Mouse (Mus musculus) left cerebral cortex, adult 8-10 months (tissue): ENCODE data around the gene Slc38a3. TPM values are rescaled to one million over a fixed set of nuclear protein-coding genes. Genes with fewer than 3 reads are reported as not detected.

ENCODE experiments used
- DNase-seq, 2 experiments: peaks; one replicate each; pipeline ENCODE4 v3.0.0; 2022; ENCODE audit warnings: low spot score in 2 of 2
- total RNA-seq, 4 experiments: library from RNA; stranded (reverse); gene quantifications; 2 replicates each; pipeline ENCODE4 v1.2.4; 2022

The Slc38a3 gene
- total RNA-seq: 10 to 100 TPM; 82.5 to 94.5 (median 86.9) TPM

DNA sequence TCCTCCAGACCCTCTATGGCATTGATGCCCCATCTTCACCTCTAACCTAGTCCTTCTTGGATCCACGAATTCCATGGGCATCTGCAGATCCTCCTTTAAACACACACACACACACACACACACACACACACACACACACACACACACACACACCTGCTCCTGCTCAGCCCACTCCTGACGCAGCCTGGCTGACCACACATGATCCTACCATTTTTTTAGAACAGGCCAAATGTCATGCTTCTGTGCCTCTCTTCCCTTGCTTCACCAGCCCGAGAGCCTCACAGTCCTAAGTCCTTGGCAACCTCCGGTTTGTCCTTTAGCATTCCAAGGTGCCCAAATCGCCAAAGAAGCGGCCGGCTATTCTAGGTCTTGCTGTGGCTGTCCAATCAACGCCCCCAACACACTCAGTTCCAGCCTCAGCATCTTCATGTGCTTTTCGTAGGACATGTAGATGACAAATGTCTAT is at the start of gene Slc38a3:
Gene Slc38a3 (minus strand): TSS at position 51 of the 466 bp plus-strand sequence.
- DNase-seq: no peak

DNA sequence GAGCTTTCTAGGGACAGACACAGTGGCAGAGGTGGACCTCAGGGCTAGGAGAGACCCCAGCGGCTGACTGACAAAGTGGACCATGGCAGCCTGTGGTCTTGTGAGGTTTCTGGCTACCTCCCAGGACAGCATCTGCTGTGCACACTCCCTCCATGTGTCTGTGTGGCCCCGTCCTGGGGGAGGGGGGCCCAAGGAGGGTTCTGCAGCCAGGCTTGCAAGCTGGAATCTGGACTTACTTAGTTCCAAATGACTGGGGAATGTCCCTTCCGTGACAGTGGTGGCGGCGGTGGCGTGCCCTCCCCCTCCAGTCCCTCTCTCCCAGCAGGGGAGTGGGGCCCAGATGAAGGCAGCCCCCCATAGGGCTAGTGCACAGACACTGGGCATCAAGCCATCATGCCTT is 47.6 kb upstream of the Slc38a3 start:
- no peak for DNase-seq

DNA sequence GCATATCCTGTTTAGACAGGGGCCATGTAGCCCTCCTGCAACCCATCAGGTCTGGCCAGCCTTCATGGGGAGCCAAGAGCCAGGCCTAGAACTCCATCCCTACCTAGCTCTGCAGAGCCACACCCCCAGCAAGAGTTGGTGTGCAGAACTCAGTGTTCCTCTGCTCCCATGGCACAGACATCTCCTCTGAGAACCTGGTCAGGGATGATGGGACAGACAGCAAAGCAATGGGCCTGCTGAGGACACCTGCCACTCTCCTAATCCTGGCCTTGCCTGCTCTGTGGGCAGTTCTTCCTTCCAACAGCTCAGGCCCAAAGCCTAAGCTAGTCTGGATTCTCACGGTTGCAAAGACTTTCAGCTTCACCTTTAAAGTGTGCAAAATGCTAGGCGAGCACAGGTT is 46.3 kb upstream of the Slc38a3 start:
- no peak for DNase-seq

DNA sequence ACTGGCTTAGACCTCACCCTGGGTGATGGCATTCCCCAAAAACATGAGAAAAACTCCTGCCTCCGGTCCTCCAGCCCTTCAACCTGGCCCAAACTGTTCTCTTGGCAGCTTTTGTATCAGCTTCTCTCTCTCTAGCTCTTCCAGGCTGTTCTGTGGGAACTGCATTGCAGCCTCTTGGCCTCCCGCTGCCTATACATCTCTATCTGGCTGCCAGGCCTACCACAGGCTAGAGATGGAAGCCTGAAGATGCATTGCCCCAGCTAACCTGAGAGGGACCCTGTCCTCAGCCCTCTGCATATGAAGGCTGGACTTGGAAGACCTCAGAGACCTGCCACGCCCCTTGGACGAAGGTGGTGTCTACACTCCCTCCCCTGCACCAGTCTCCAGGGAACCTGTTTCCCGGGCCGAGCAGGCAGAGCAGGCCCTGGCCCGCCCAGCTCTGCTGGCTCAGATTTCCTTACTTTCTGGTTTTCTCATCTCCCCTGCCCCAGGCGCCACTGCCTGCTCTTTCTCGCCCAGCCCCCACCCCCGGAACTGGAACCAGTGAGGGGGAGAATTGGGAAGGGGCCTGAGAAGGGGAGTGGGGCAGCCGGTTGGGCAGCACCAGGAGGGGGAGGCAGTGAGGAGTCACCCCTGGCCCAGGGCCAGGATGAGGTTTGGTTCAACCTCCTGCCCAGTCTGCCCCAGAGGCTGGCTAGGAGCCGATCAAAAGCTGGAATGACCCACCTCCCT is 45.1 kb upstream of the Slc38a3 start:
- no peak for DNase-seq

DNA sequence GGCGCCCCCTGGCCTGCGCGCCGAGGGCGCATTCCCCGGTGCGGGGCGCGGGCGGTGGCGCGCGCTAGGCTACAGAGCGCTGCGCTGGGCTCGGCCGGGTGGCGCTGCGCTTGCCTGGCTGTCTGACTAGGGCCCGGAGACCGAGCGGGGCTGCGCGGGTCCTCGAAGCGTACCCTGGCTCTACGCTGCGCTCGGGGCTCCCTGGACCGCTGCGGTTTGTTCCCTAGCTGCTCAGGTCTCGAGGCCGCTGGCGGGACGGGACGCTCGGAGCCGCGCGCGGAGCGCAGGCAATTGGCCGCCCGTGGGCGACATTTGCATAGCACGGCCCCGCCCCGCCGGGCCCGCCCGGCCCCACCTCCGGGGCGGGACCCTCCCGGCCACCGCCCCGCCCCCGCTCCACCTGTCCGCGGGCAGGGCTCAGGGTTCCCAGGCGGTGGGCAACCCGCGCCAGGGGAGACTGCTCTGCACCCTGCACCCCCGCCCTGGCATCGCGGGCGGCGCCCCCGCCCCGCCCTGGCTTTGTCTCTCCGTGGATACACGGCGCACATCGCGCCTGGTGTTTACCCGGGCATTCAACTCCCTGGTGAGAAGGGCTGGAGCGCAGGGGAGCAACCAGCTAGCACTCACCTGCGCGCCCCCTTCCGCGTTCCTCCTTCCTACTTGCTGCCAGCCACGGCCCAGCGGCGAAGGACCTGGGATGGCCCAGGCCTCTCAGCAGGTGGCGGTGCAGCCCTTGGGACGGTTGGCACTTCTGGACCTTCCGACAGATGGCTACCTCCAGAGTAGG is 40.6 kb upstream of the Slc38a3 start, which contains the start of gene Sema3f:
Gene Sema3f (minus strand): TSS at position 779 of the 787 bp plus-strand sequence.
- peak in 1 of 2 experiments; percentile 54 for DNase-seq

DNA sequence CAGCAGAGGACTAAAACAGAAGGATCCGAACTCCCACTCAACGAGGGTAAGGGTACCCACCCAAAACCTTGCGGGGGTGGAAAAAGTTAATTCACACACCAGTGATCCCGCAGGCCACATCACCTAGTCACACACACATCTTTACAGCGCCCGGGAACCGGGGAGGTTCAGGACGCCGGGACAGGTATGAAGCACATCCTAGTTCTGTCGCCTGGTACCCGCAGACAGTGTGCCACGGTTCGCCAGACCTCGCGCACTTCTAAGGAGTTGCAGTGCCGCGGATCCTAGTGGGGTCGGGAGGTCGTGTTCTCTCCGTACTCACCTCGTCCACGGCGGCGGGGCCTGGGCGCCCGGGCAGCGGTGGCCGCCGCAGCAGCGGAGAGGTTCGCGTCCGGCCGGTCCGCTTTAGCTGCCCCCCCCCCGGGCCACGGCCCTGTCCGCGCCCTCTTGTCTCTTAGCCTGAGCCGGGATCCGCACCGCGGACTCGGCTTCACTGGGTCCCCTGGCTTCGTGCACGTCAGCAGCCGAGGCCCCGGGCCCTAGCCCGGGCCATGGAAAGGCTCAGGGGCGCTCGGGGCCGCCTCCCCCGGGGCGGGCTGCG is 39.9 kb upstream of the Slc38a3 start:
- DNase-seq: no peak

DNA sequence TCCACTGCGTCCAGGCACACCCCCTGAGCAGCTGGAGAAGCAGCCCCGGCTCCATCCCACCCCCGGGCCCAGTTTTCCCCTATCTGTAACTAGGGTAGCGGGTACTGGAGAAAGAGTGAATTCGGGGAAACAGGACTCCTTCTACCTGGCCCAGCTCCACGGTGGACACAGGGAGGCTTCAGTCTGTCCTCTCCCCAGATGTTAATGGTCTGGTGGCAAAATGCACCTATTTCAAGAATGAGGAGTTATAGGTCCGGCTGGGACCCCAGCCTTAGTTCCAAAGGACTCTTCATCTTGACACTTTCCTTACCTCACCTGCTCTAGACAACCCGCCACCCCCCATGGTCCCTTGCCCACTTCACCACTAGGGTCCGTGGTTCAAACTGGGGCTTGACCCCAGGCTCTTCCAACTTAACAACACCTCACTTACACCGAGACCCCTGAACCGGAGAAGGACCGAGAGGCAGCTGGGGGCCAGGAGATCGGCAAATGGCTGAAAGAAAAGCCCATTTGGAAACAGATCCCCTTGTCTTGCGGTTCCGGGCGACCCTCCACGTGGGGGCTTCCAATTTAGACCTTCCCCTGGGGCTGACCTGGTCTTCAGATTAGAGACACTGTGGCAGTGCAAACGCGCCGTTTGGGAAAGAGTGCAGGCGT is 39.2 kb upstream of the Slc38a3 start:
- DNase-seq: no peak

DNA sequence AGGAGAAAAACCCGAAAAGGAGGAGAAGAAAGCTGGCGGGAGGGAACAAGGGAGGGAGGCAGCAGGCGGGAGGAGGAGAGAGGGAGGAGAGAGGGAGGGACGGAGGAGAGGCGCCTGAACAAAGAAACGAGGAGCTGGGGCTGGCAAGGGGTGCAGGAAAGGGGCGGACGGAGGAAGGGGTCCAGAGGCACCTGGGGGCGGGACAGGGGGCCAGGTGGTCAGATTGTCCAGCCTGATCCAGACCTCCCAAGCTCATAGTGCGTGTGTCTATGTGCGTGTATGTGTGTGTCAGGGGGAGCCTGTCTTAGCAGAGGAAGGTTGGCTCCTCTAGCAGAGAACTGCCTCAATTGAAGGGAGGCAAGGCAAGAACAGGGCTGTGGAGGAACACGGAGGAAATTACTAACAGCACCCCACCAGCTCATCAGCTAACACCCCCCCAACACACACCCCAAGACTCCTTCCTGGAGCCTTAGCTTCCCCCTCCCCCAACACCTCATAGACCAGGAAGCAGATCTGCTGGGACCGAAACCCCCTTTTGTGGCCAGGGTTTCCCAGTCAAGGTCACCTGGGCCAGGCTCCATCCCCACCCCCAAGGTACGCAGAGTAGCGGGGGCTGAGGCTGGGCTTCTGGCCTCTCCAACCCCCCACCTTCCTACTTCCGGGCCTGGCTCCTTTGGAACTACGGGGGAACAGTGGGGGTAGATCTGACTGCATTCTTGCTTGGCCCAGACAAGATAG is 38.5 kb upstream of the Slc38a3 start:
- DNase-seq: no peak

DNA sequence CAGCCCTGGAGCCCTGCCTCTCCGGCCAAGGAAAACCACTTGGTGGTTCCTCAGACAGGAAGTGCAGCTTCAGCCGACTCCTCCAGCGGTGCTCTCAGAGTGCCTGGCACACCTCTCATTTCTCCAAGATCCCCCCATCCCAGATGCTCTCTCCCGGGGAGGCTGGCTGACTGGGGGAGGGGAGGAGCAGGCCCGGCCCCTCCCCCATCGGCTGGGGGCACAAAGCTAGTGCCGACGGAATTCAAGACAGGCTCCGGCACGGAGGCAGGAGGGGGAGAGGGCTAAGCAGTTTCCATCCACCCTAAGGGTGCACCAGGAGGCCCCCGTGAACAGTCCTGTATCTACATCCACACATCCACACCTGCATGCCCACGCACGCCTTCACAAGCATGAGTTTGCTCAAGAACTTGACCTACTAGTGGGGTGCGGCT is 37.5 kb upstream of the Slc38a3 start:
- DNase-seq: no peak

DNA sequence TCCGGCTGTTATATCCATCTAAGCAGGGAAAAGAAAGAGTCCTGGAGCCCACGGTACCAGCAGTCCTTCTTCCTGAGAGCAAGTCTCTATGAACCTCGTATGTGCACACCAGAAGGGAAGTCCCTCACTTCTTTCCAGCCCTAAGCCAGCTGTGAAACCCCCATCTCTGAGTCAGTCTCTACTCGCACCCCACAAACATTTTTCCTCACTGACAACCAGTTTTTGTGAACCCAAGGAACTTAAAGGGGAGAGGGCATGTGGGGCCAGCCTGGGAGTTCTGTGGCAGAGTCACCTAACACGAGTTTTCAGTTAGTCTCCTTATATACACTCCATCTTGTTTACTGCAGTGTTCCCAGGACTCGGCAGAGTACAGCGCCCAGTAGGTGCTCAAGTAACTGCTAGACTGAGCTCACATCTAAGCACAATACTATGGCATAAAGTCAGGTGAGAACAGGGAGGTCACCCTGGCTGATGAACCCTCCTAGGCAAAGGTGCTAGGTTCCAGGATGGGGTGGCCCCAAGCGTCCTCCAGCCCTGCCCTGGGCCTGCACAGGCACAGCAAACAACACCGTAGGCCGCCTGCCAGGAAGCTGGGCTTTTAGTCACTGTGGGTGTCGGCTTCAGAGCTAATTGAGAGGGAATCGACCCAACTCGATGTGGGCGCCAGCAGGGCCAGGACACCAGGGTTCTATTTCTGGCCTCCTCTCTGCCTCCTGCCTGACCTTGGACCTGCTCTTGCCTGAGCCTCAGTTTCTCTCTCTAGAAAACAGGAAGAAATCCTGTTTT is 34.2 kb upstream of the Slc38a3 start:
- no peak for DNase-seq

DNA sequence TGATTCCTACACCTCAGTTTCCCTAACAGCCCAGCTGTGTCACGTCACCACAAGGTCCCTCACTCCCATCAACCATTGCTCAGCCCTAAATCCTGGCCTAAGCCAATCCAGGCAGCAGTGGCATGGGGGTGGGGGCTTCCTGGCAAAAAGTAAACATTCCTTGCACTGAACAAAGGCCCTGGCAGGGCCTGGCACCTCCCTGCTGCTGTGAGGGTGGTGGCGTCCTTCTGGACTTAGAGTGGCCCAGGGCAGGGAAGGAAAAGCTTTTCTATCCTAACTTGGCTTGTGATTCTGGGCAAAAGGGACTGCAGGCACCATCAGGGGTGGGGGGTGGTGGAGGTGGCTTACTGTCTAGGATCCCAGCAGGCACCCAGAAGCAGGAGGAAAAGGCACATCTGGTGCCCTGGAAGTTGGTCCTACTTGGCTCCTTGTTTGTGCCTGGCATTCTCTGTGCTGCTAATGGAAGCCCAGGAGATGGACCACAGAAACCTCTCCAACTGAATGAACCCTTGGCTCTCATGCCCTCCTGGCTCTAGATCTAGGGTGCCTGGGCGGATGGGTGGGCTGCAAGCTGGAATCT is 33.4 kb upstream of the Slc38a3 start:
- no peak for DNase-seq

DNA sequence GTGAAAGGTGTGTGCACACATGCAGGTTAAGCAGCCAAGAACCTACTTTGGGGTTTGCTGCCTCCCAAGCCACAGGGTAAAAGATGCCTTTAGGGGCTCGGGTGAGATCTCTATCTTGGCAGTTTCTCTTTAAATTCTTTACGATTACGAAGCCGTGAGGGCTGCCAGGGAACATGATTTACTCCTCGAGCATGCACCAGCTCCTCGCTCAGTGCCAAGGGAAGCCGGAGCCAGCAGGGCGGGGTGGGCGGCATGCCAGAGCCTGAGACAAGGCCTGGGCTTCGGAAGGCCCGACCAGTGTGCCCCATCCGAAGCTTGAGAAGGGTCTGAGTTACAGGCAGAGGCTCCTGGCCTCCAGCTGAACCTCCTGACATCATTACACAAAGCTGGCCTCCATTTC is 32.3 kb upstream of the Slc38a3 start:
- peak; percentile 58 to 82 for DNase-seq

DNA sequence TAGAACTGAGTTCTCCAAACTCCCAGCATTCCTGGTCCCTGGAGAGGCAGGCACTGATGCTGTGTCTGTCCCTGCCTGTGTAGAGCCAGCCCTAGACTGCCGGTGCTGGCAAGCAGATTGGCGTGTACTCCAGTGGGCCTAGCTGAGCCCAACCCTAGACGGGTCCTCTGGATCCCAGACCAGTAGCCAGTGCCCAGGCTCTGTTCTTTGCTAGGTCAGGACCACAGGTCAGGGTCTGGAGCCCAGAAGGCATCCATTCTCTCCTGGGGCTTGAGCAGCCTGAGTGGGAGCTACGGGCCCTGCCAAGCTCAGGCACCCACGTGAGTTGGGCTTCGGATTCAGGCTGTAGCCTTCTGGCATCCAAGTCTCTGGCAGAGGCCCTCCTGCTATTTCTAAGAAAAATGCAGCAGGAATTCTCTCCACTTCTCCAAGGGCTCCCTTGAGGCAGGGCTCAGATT is 30.8 kb upstream of the Slc38a3 start:
- peak; percentile 28 to 79 for DNase-seq

DNA sequence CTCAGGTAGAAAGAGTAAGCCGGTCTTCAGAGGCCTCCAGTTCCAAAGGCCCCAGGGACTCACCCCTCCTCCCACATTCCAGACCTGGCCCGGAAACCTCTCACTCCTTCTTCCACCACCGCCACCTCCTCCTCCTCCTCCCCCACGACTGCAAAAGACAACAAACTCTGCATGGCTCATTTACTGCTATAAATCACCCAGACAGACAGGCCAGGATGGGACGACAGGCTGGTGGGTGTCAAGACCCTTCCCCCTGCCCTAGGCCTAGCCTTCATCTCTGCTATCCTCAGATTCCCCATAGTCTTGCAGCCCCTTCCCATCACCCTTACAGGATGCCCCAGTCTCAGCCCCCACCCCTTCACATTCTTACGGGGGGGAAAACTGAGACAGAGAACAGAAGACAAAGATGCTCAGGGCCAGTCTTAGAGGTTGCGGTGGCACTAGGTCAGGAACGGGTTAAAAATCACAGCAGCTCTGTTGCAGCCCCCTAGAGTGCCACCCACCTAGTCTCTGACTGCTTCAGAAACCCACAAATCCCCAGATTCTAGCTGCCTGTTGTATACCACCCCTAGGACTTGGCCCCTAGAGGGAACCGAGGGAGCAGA is 30.1 kb upstream of the Slc38a3 start:
- no peak for DNase-seq

DNA sequence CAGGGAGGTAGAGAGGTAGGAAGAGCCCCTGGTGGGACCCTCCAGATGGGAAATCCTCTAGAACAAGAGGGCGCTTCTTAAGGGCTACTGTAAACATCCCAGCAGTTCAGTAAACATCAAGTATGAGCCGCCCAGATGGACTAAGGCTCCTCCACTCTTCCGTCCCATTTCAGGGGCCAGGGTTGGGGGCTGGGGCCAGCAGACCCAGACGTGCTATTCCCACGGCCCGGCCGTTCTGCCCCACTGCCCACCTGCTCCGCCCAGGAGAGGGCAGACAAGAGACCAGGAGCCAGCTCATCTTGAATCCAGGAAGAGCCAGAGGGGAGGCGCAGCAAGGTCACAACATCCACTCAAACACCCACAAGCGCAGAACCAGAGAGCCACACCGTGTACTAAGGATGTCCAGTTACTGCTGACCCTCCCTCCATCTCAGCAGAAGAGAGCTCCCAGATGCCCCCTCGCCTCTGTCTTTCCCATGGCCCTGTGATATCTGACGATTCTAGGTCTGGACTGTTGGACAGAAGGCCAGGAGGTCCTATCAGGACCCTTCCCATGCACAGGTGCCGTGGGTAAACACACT is 29.4 kb upstream of the Slc38a3 start:
- no peak for DNase-seq

DNA sequence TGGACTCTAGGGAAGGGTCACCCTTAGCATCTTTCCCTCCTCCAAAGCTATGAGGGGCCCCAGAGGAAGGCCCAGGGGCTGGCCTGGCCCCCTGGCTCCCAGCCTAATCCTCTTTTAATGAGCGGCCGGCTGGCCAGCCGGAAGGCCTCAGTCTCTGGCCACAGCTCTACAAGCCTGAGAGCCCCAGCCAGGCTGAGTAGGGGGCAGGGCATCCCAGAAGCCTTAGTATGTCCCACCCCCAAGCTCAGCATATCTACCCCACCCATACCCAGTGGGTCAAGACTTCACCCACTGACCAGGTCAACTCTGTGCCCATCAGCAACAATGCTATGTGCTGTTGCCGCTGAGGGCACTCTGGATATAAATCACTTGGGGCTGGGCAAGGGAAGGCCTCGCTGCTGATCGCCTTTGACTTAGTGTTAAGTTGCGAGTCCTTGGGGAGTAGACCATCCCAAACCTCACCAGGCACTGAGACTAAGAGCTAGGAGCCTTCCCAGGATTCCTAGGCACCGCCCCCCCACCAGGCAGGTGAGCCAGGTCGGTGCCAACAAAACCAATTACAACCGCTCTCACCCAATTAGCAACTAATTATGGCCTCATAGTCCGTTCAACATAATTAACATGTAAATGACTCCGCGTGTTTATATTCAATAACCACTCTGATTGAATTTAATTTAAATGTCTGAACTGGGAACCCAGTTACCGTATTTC is 28.6 kb upstream of the Slc38a3 start:
- DNase-seq: no peak

DNA sequence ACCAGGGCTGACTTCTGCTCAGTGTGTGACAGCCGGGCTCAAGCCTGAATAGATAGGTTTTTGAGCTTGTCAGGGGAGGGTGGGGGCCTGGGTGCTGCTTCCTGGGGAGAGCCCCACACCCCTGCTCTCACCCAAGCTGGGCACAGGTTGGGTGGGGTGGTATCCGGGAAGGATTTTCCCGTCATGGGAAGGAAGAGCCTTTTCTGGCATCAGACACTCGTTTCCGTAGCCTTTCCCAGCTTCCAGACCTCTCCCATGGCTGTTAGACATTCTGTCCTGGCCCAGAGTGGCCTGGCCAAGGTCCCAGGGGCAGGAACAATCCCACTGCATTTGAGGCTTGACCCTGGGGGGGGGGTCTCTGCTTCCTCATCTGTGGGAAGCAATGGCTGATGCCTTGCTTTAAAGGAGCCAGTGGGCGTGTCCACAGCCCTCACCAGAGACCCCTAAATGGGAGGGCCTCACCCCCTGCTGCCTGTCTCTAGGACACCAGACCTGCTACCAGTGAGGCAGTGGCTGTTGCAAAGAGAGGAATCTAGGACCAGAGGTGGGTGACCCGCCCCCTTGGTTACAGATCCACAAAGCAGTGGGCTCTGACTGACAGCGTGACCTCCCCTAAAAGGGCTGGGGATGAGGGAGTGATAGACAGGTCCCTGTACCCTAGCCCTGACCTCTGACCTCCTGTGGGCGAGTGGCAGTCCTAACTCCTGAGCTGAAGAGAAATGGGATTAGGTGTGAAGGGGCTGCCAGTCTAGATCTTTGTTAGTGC is 27.7 kb upstream of the Slc38a3 start:
- DNase-seq: no peak
